Mouse (Mus musculus): ENCODE results near the gene Lamb3.

Gene Lamb3

GRCm38 (mm10) chr1:193344976-193345375 is 137.5 kb downstream of the Lamb3 start:
- DNase-seq (ENCODE audit: low read depth) = no peak

DNA sequence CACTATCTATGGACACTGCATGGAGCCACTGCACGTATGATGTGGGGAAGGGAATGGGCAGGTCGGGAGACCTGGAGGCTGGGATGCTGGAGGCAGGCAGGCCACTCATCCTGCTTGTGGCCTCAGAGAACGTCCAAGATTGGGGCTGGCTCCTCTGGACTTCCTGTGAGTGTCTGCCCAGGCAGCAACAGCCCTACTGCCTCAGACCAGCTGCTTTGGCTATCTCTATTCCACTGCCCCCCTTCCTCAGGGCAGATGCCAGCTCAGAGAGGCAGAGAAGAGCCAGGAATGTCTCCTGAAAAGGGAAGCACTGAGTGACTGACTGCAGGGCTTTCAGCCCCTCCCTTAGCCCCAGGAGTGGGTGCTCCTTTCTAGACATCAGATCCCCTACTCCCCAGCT is 139.4 kb downstream of the Lamb3 start:
- no peak for DNase-seq (ENCODE audit: low read depth)

- no peak for DNase-seq (ENCODE audit: low read depth)
Measured at GRCm38 (mm10) chr1:193348261-193348962, 140.9 kb downstream of the Lamb3 start.

DNA sequence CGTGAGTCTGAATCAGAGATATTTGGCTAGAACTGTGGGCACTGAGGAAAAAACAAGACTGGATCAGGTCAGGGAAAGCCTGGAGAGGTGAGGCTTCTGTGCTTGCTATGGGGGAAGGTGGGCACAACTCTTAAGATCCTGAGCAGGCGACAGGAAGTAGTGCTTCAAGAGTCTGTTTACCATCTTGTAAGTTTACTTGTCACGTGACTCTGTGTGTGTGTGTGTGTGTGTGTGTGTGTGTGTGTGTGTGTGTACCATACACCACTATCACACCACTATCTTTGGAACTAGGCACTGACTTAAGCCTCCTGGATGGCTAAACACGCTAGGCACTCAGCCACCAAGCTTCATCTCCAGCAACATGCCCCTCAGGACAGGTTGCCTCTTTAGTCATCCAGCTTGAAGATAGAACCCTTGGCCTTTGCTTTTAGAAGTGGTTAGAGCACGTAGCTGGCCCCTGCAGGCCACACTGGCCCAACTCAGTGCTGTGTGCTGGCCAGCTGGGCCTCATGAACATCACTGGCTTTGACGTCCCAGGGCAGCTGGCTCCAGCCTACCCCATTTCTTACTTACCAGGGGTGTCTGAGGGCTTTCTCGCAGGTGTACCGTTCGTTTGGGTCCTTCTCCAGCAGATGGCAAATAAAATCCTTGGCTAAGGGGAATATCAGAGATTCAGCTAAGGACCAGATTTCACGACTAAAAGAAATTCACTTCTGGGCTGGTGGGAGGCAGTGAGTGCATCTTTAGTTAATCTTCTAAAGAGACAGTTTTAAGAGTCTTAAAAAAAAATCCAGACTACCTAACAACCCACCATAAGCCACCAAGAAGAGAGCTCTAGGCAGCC is 142.4 kb downstream of the Lamb3 start:
- DNase-seq (ENCODE audit: low read depth) = peak; percentile 41

GRCm38 (mm10) chr1:193350546-193350801 is 143.0 kb downstream of the Lamb3 start:
- no peak for DNase-seq (ENCODE audit: low read depth)

DNA sequence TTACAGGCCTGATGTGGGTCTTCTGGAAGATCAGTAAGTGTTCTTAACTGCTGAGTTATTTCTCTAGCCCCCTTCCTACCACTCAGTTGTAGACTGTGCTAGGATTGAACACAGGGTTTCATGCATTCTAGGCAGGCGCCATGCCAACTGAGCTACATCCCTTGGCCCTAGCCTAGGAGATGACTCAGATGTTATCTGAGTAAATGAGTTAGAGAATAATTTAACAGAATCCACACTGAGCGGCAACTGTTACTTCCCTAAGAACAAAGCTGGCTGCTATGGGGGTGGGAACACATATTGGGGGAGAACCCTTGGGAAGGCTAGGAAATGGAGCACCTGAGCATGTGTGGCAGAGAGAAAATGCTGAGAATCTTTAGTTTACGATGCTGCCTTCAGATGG is 144.1 kb downstream of the Lamb3 start:
- no peak for DNase-seq (ENCODE audit: low read depth)

DNA sequence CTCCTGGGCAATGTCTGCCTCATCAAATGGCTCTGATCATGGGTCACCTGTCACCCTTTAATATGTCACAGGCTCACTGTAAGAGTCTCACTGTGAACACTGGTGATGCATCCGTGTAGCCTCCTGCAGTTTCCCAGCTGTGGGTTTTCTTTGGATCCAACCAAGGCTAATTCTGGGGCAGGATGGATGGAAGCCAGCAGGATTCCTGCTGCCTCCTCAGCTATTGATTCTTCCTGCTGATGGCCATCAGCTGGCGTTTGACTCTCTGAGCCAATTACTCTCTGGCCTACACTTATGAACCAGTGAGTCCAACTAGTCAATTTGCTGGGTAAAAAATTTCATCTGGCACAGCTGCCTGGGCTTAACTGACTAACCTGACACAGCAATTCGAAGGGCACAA is 151.7 kb downstream of the Lamb3 start:
- no peak for DNase-seq (ENCODE audit: low read depth)

GRCm38 (mm10) chr1:193361181-193361580 is 153.7 kb downstream of the Lamb3 start:
- DNase-seq (ENCODE audit: low read depth) = no peak

GRCm38 (mm10) chr1:193362078-193362477 is 154.6 kb downstream of the Lamb3 start:
- no peak for DNase-seq (ENCODE audit: low read depth)

- peak; percentile 72 for DNase-seq (ENCODE audit: low read depth)
Measured at GRCm38 (mm10) chr1:193363801-193364231, 156.3 kb downstream of the Lamb3 start.

DNA sequence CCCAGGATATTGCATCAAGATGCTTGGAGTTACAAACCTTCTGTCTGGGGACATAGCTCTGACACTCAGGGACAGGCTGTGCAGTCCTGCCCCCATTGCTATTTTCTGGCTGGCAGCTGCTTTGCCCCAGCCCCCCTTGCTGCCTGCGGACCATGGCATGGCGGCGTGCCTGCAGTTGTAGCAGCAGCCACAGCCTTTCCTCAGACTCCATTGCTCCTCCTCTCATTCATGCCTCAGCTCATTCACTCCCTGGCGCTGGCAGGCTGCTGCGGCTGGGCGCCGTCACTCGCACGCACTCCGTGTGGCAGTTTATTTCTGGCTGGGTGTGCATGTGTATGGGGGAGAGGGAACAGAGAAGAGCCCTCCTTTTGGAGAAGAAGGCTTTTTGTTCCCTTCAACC is 160.6 kb downstream of the Lamb3 start:
- DNase-seq (ENCODE audit: low read depth) = no peak

DNA sequence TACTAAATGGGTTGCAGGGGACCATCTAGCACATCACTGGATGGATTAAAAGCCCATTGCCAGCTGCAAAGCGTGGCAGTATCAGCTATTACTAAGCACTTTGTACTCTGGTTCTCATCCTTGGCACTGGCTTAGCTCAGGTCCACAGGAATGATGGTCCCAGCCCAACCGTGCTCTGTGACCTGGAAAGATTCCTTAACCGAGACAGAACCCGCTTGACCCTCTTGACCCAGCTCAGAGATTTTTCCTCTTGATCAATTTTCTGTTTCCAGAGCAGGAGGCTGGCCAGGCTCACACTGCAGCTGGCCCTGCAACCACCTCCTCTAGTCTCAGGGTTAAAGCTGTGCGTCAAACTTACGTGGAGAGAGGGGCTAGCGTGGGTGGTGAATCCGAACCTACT is 161.6 kb downstream of the Lamb3 start:
- no peak for DNase-seq (ENCODE audit: low read depth)

DNA sequence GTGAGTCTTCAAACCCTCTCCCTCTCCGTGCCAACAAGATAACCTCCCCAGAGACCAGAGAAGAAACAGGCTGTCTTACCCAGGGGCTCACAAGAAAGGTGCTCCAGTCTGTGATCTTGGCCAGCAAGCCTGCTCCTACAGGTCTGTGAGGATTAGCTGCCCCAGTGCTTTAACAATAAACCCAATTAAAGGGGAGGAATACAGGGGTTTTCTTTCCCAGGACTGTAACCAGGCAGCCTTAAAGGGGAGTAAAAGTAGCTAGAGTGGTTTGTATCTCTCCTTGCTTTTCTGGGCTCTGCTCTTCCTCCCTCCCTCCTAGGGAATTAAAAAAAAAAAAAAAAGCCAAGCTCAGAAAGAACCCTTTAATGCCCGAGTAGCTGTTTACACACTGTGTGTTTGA is 162.6 kb downstream of the Lamb3 start, which contains the start of gene Camk1g:
TSS of gene Camk1g (minus strand) at position 203 of the 400 bp plus-strand sequence.
- no peak for DNase-seq (ENCODE audit: low read depth)

GRCm38 (mm10) chr1:193373906-193374413 is 166.5 kb downstream of the Lamb3 start:
- no peak for DNase-seq (ENCODE audit: low read depth)

GRCm38 (mm10) chr1:193376478-193377134 is 169.1 kb downstream of the Lamb3 start:
- peak; percentile 77 for DNase-seq (ENCODE audit: low read depth)

- no peak for DNase-seq (ENCODE audit: low read depth)
Measured at GRCm38 (mm10) chr1:193379634-193380033, 172.1 kb downstream of the Lamb3 start.

DNA sequence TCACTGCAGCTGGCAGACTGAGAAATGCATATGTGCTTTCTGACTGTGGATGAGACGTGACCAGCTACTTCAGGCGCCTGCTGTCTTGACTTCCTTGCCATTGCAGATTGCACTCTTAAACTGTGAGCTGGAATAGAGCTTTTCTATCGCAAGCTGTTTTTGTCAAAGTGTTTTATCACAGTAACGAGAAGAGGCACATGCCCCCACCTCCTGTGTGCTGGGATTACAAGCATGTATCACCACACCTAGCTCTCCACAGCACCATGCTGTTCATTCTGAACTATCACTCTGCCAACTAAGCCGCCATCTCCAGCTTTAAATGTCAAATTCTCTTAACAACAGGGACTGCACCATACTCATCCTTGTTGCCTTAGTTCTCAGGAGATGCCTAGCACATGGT is 173.4 kb downstream of the Lamb3 start:
- DNase-seq (ENCODE audit: low read depth) = no peak

DNA sequence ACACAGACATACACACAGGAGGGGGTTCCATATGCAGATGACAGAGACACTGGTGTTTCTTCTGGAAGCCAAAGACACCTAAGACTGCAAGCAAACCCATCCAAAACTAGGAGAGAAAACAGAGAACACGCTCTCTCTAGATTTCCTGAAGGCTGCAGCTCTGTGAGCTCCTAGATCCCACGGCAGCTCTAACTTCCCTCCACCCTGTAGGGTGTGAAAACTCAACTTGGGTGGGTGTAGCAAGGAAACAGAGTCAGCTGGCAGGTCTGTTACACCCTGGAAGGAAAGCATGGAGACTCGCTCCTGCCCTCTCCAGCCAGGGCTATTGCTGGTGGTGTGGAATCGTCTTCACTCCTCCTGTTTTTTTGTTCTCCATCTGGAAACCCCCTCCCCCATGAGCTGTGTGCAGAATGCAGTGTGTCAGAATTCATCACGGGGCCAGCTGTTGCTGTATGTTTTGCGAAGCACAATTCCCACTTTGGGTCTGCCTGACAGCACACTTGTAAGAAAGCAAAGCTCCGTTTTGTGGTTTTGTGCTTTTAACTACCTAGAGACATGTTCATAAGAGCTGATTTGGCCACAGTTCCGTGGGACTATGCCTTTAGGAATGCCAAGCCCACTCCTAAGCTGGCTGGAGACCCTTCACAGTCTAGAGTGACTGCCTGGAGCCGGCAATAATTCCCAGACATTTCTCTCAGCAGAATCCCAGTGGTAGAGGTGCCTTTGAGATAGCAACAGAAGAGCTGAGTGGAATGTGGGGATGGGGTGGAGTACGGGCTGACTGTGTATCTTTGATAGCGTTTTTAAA is 174.3 kb downstream of the Lamb3 start:
- no peak for DNase-seq (ENCODE audit: low read depth)

DNA sequence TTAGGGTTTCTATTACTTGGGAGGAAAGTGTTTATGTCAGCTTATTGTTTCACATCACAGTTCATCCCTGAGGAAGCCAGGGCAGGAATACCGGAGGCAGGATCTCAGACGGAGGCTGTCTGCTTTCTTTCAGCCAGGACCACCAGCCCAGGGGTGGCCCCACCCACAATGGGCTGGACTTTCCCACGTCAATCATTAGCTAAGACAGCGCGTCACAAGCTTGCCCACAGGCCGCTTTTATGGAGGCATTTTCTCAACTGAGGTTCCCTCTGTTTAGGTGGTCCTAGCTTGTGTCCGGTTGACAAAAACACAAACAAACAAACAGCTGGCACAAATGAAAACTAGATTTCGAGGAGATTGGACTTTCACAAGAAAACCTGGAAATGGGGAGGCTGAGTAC is 174.9 kb downstream of the Lamb3 start:
- peak; percentile 46 for DNase-seq (ENCODE audit: low read depth)

GRCm38 (mm10) chr1:193382841-193383462 is 175.5 kb downstream of the Lamb3 start:
- DNase-seq (ENCODE audit: low read depth) = peak; percentile 70

- peak; percentile 75 for DNase-seq (ENCODE audit: low read depth)
Measured at GRCm38 (mm10) chr1:193386136-193386535, 178.6 kb downstream of the Lamb3 start.

Measured in induced T-regulatory cell, adult 2 months (primary cell).